Mouse (Mus musculus): ENCODE measurements around the gene Sppl2a. TPM values are rescaled to one million over a fixed set of nuclear protein-coding genes. Genes with fewer than 3 reads are reported as not detected.

Sppl2a gene
- polyA plus RNA-seq, 1 experiment from 2014 or later: 24.0 TPM

DNA sequence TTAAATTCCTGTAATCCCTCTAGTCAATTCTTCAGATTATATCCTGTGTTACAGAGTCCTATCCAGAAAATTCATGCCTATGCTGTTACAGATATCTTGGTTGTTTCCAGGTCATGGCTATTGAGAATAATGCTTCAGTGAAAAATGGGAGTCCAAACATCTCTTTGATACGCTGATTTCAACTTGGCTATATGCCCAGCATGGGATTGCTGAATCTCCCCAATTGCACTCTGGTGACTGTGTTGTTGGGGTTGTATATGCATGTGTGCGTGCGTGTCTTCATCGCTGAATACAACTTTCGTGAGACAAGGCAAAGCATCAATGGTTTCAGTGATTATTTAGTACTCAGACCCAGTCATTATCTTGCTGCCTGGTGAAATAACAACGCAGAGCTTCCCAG is 5.0 kb upstream of the Sppl2a start:
- DNase-seq: no peak
- H3K4me2 ChIP-seq: no peak overlapping the region
- H3K4me1 ChIP-seq (replicated peaks): peaks cover 21% of the 10 kb centered on the region
- no peak overlapping the region for H3K27ac ChIP-seq
- no peak overlapping the region for H3K4me3 ChIP-seq (replicated peaks)
- no peaks in the 10 kb centered on the region for H3K36me3 ChIP-seq
- no peaks in the 10 kb centered on the region for H3K9me3 ChIP-seq (replicated peaks)
- H3K27me3 ChIP-seq: no peaks in the 10 kb centered on the region; the same call in 1 of the 2 replicates
- H3K9ac ChIP-seq: no peak overlapping the region
- ATAC-seq (ENCODE audit: low read depth): no peak
- 74% methylated on average over 6 of the region's 6 CpGs for WGBS (ENCODE audit: insufficient replicate concordance)

DNA sequence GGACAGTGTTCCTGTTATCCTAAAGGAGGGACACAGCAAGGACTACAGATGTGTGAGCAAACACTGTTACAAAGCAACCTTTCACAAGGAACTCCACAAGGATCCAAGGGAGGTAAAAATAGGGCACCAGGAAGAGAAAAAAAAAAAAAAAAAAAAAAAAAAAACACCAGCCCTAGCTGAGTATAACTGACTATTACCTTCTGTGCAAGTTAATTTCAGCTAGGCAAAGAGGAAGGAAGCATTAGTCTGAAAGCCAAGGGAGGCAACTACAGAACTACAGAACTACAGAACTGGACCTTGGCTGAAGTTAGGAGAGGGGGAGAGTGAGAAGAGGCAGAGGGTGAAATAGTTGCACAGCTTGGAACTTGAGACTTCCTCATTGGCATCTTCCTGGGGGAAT is 886 bp upstream of the Sppl2a start:
- ATAC-seq (ENCODE audit: low read depth): no peak
- Histone ChIP-seq H3K27me3 (no peaks in the 10 kb centered on the region; the same call in 1 of the 2 replicates), H3K4me3 (replicated peaks) (no peak overlapping the region; the same call in 1 of the 2 replicates), H3K9me3 (replicated peaks) (no peaks in the 10 kb centered on the region), H3K27ac (no peak overlapping the region), H3K4me1 (replicated peaks) (peaks cover 29% of the 10 kb centered on the region), H3K36me3 (no peaks in the 10 kb centered on the region), H3K9ac (peak overlapping the region; percentile 7; the same call in 1 of the 2 replicates), H3K4me2 (peak overlapping the region; percentile 82)
- no peak for DNase-seq

- Histone ChIP-seq H3K9ac (peak overlapping the region; percentile 87), H3K4me2 (peak overlapping the region; percentile 82), H3K27me3 (no peaks in the 10 kb centered on the region), H3K4me1 (replicated peaks) (peaks cover 40% of the 10 kb centered on the region), H3K9me3 (replicated peaks) (no peaks in the 10 kb centered on the region), H3K4me3 (replicated peaks) (peak overlapping the region; percentile 79), H3K36me3 (0 out of 2 replicates have a peak, but pooled peaks cover under 1% of the 10 kb centered on the region), H3K27ac (peak overlapping the region; percentile 91)
- peak; percentile 67 for ATAC-seq (ENCODE audit: low read depth)
- WGBS (ENCODE audit: insufficient replicate concordance): 3% methylated on average over 15 of the region's 15 CpGs
- peak; percentile 26 for DNase-seq
Measured at GRCm38 (mm10) chr2:126932261-126932896, 656 bp downstream of the Sppl2a start.

DNA sequence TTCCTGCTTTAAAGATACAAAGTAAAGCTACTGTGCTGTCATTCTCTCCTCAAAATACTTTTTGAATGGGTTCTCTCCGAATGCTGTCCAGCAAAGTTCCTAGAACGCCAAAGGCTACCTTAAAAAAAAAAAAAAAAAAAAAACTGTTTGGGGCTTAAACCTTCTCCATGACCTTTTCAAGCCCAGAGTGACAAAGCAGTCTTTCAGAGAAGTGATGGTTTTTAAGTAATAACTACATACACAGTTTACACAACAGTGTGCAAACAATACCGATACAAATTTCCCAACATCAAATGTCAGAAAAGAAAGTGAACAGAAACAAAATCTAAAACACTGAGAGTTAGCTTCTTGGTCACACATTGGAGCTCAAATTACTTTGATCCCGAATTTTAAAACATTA is 1.3 kb downstream of the Sppl2a start:
- DNase-seq (no peak), ATAC-seq (ENCODE audit: low read depth) (no peak)
- H3K9ac ChIP-seq: no peak overlapping the region; the same call in 1 of the 2 replicates
- peaks cover 40% of the 10 kb centered on the region for H3K4me1 ChIP-seq (replicated peaks)
- peak overlapping the region; percentile 82 for H3K4me2 ChIP-seq
- peak overlapping the region; percentile 79 for H3K4me3 ChIP-seq (replicated peaks)
- H3K27ac ChIP-seq: no peak overlapping the region
- WGBS (ENCODE audit: insufficient replicate concordance): 56% methylated on average over 4 of the region's 4 CpGs
- peaks cover 6% of the 10 kb centered on the region for H3K36me3 ChIP-seq
- H3K9me3 ChIP-seq (replicated peaks): no peaks in the 10 kb centered on the region
- no peaks in the 10 kb centered on the region for H3K27me3 ChIP-seq

GRCm38 (mm10) chr2:126928681-126929080 is 4.4 kb downstream of the Sppl2a start:
- no peak overlapping the region for H3K4me3 ChIP-seq (replicated peaks)
- no peak overlapping the region for H3K9ac ChIP-seq
- 68% methylated on average over 6 of the region's 6 CpGs for WGBS (ENCODE audit: insufficient replicate concordance)
- no peak overlapping the region for H3K4me2 ChIP-seq
- H3K9me3 ChIP-seq (replicated peaks): no peaks in the 10 kb centered on the region
- no peak for ATAC-seq (ENCODE audit: low read depth)
- no peak for DNase-seq
- H3K4me1 ChIP-seq (replicated peaks): peaks cover 33% of the 10 kb centered on the region
- H3K27me3 ChIP-seq: no peaks in the 10 kb centered on the region
- no peak overlapping the region; the same call in 1 of the 2 replicates for H3K27ac ChIP-seq
- peaks cover 22% of the 10 kb centered on the region for H3K36me3 ChIP-seq

GRCm38 (mm10) chr2:126920358-126921060 is 12.5 kb downstream of the Sppl2a start:
- no peaks in the 10 kb centered on the region for H3K9me3 ChIP-seq (replicated peaks)
- no peak overlapping the region for H3K27ac ChIP-seq
- no peaks in the 10 kb centered on the region for H3K4me1 ChIP-seq (replicated peaks)
- DNase-seq (no peak), ATAC-seq (ENCODE audit: low read depth) (no peak)
- H3K36me3 ChIP-seq: peaks cover 45% of the 10 kb centered on the region
- no peak overlapping the region for H3K4me2 ChIP-seq
- H3K9ac ChIP-seq: no peak overlapping the region
- H3K27me3 ChIP-seq: no peaks in the 10 kb centered on the region
- no peak overlapping the region for H3K4me3 ChIP-seq (replicated peaks)
- 83% methylated on average over 12 of the region's 12 CpGs for WGBS (ENCODE audit: insufficient replicate concordance)

DNA sequence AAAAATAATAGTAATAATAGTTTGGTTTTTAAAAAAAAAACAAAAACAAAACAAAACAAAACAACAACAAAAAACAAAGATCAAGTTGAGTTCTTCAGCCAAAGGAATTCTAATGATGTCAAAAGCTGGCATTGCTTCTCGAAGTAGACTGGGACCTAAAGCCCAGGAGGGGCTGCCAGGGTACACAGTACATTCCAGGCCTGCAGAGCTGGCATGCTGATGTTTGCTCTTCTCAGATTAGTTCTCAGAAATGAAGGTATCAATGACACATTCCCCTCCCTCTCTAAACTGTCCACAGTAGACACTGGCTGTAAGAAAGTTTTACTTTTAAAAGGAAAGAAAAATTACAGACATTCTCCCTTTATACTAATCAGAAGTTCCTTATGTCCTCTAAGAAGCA is 16.8 kb downstream of the Sppl2a start:
- WGBS (ENCODE audit: insufficient replicate concordance): 39% methylated on average over 1 of the region's 1 CpGs
- no peak overlapping the region for H3K9ac ChIP-seq
- ATAC-seq (ENCODE audit: low read depth) (no peak), DNase-seq (no peak)
- H3K27ac ChIP-seq: no peak overlapping the region
- H3K36me3 ChIP-seq: peaks cover 29% of the 10 kb centered on the region
- no peaks in the 10 kb centered on the region for H3K4me1 ChIP-seq (replicated peaks)
- no peak overlapping the region for H3K4me2 ChIP-seq
- H3K4me3 ChIP-seq (replicated peaks): no peak overlapping the region
- H3K9me3 ChIP-seq (replicated peaks): no peaks in the 10 kb centered on the region
- H3K27me3 ChIP-seq: no peaks in the 10 kb centered on the region

GRCm38 (mm10) chr2:126914096-126914495 is 18.9 kb downstream of the Sppl2a start:
- no peak overlapping the region for H3K9ac ChIP-seq
- ATAC-seq (ENCODE audit: low read depth) (no peak), DNase-seq (no peak)
- no peaks in the 10 kb centered on the region for H3K9me3 ChIP-seq (replicated peaks)
- WGBS (ENCODE audit: insufficient replicate concordance): 82% methylated on average over 4 of the region's 4 CpGs
- no peak overlapping the region for H3K4me2 ChIP-seq
- no peak overlapping the region for H3K27ac ChIP-seq
- no peak overlapping the region for H3K4me3 ChIP-seq (replicated peaks)
- no peaks in the 10 kb centered on the region for H3K27me3 ChIP-seq
- H3K4me1 ChIP-seq (replicated peaks): no peaks in the 10 kb centered on the region
- H3K36me3 ChIP-seq: peaks cover 17% of the 10 kb centered on the region

DNA sequence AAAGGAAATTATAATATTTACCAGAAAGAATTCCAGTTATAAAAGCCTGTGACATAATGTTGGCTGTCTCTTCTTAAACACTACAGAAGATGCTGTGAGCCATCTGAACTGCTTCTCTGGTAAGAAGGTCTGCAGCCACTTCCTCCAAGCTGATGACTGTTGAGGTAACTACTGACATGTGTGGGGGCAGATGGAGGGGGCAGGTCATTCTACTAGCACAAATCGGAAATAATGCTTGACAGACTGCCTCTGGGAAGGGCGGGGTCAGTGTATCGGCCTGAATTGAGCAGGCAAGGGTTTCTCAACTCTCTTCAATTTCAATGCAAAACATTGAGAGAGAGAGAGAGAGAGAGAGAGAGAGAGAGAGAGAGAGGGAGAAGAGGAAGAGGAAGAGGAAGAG is 28.9 kb downstream of the Sppl2a start:
- Histone ChIP-seq H3K9me3 (replicated peaks) (no peaks in the 10 kb centered on the region), H3K4me3 (replicated peaks) (no peak overlapping the region), H3K27me3 (no peaks in the 10 kb centered on the region), H3K27ac (no peak overlapping the region), H3K36me3 (peaks cover 23% of the 10 kb centered on the region), H3K4me2 (no peak overlapping the region), H3K4me1 (replicated peaks) (no peaks in the 10 kb centered on the region), H3K9ac (no peak overlapping the region)
- no peak for ATAC-seq (ENCODE audit: low read depth)
- no peak for DNase-seq
- 30% methylated on average over 3 of the region's 3 CpGs for WGBS (ENCODE audit: insufficient replicate concordance)

DNA sequence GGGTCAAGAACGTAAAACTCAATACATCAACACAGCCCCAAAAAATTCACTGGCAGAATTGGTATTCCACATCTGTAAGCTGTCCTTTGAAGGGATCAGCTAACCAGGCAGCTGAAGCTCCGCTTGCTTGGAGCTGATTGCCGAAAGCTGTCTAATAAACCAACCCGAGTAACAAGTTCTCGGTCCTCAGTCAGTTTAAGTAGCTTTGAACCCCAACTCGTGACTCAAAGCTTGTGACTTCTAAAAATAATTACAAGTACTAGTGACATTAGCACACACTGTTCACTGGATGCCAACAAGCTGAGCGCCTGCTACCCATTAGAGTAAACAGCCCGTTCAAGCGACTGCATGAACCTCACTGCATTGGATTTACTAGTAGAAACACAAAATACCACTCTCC is 35.5 kb downstream of the Sppl2a start:
- DNase-seq: no peak
- Histone ChIP-seq H3K27ac (no peak overlapping the region), H3K4me2 (no peak overlapping the region), H3K36me3 (peaks cover 29% of the 10 kb centered on the region), H3K27me3 (no peaks in the 10 kb centered on the region), H3K4me3 (replicated peaks) (no peak overlapping the region), H3K4me1 (replicated peaks) (peaks cover 5% of the 10 kb centered on the region), H3K9ac (no peak overlapping the region), H3K9me3 (replicated peaks) (no peaks in the 10 kb centered on the region)
- no peak for ATAC-seq (ENCODE audit: low read depth)
- WGBS (ENCODE audit: insufficient replicate concordance): 84% methylated on average over 9 of the region's 9 CpGs

DNA sequence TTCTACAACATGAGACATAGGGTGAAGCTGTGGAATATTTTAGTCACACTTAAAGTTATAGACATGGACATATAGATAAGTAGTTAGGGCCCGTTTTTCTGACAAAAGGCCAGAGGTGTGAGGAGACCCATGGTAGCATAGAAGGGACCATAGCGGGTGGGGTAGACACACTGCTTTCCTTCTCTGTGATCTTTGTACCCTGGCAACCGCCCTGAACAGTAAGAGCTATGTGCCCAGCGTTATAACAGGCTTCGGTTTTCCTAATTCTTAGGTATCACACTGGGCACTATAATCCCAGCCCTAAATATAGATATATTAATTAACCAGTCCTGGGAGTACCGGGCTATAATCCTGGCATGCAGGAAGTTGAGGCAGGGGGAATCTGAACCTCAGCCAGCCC is 36.1 kb downstream of the Sppl2a start:
- Histone ChIP-seq H3K27me3 (no peaks in the 10 kb centered on the region), H3K27ac (no peak overlapping the region), H3K4me1 (replicated peaks) (peaks cover 5% of the 10 kb centered on the region), H3K4me3 (replicated peaks) (no peak overlapping the region), H3K9ac (no peak overlapping the region), H3K9me3 (replicated peaks) (no peaks in the 10 kb centered on the region), H3K36me3 (peaks cover 24% of the 10 kb centered on the region), H3K4me2 (no peak overlapping the region)
- ATAC-seq (ENCODE audit: low read depth) (no peak), DNase-seq (no peak)
- WGBS (ENCODE audit: insufficient replicate concordance): 82% methylated on average over 6 of the region's 6 CpGs

DNA sequence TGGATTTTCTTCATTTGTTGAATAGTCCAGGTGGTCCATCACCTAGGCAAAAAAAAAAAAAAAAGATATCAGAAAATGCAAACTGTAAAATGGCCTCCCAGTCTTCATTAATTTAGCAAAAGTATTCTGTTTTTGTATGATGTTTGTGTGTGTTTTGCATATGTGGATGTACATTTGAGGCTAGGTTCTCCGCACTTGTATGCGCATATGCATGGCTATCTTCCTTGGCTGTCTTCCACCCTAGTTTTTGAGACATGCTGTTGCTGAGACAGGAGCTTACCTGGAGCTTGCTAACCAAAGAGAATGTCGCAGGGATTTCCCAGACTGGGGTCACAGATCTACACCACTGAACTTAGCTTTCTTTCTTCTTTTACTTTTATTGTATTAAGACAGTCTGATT is 38.8 kb downstream of the Sppl2a start:
- DNase-seq (no peak), ATAC-seq (ENCODE audit: low read depth) (no peak)
- H3K4me3 ChIP-seq (replicated peaks): no peak overlapping the region
- H3K9ac ChIP-seq: no peak overlapping the region
- H3K4me1 ChIP-seq (replicated peaks): peaks cover 5% of the 10 kb centered on the region
- H3K4me2 ChIP-seq: no peak overlapping the region
- H3K27ac ChIP-seq: no peak overlapping the region
- H3K27me3 ChIP-seq: no peaks in the 10 kb centered on the region
- peaks cover 13% of the 10 kb centered on the region for H3K36me3 ChIP-seq
- 91% methylated on average over 3 of the region's 3 CpGs for WGBS (ENCODE audit: insufficient replicate concordance)
- no peaks in the 10 kb centered on the region for H3K9me3 ChIP-seq (replicated peaks)

All from liver, embryonic 13.5 days (tissue).